Mouse (Mus musculus) embryonic facial prominence, embryonic 14.5 days (tissue): Measurements from ENCODE around the gene Snf8. TPM values are rescaled to one million over a fixed set of nuclear protein-coding genes. Genes with fewer than 3 reads are reported as not detected.

ENCODE experiments used
- ATAC-seq: fragments of 200-750 bp; cut with Nextera tagmentation; 2 replicates; pipeline ENCODE4 v1.8.0; 2017; ENCODE audit warnings: low read depth, moderate number of reproducible peaks, moderate TSS enrichment
- DNase-seq: peaks from one replicate; pipeline ENCODE4 v3.0.0-alpha.2; 2015; ENCODE audit warnings: low spot score
- H3K27ac ChIP-seq: fragments of 300-500 bp; sonication (generic); replicated peaks from 2 replicates; pipeline ENCODE4 v1.5.1; 2014; ENCODE audit warnings: low read depth, mild to moderate bottlenecking, low read length, moderate library complexity
- H3K27me3 ChIP-seq: fragments of 300-500 bp; sonication (generic); replicated peaks from 2 replicates; pipeline ENCODE4 v1.6.1; 2014; ENCODE audit warnings: low read length; ENCODE audit not compliant: control insufficient read depth, insufficient read depth
- H3K36me3 ChIP-seq: fragments of 300-500 bp; sonication (generic); 2 replicates; pipeline ENCODE4 v1.6.1; 2014; ENCODE audit warnings: low read length, mixed read lengths; ENCODE audit not compliant: control insufficient read depth, insufficient read depth
- H3K4me1 ChIP-seq: fragments of 300-500 bp; sonication (generic); 2 replicates; pipeline ENCODE4 v1.6.1; 2014; ENCODE audit warnings: antibody characterized with exemption, low read length; ENCODE audit not compliant: control insufficient read depth, insufficient read depth
- H3K4me2 ChIP-seq: fragments of 300-500 bp; sonication (generic); 2 replicates; pipeline ENCODE4 v1.6.1; 2014; ENCODE audit warnings: low read depth, mild to moderate bottlenecking, low read length, moderate library complexity, mixed read lengths
- H3K4me3 ChIP-seq: fragments of 300-500 bp; sonication (generic); 2 replicates; pipeline ENCODE4 v1.5.1; 2014; ENCODE audit warnings: low read depth, mild to moderate bottlenecking, low read length
- H3K9ac ChIP-seq: fragments of 300-500 bp; sonication (generic); 2 replicates; pipeline ENCODE4 v1.6.1; 2014; ENCODE audit warnings: low read depth, mild to moderate bottlenecking, low read length, moderate library complexity, mixed read lengths
- H3K9me3 ChIP-seq: fragments of 300-500 bp; sonication (generic); 2 replicates; pipeline ENCODE4 v1.6.1; 2016; ENCODE audit warnings: low read length; ENCODE audit not compliant: control insufficient read depth
- WGBS: fragments of 180-500 bp; shearing (Covaris S2); extraction: QIAGEN DNeasy Blood & Tissue Kit; methylation state at CpG from one replicate; pipeline ENCODE4 v1.1.7; 2014; 5-methylcytosine and 5-hydroxymethylcytosine counted together
- polyA plus RNA-seq: library from polyadenylated mRNA; unstranded; fragments of >200 nt; fragmentation: Nextera tagmentation; extraction: Ambion mirVana; gene quantifications from 2 replicates; pipeline ENCODE4 v1.2.1, GENCODE M21; 2014

Gene Snf8
- polyA plus RNA-seq, 1 experiment from 2014 or later = 33.4 TPM

DNA sequence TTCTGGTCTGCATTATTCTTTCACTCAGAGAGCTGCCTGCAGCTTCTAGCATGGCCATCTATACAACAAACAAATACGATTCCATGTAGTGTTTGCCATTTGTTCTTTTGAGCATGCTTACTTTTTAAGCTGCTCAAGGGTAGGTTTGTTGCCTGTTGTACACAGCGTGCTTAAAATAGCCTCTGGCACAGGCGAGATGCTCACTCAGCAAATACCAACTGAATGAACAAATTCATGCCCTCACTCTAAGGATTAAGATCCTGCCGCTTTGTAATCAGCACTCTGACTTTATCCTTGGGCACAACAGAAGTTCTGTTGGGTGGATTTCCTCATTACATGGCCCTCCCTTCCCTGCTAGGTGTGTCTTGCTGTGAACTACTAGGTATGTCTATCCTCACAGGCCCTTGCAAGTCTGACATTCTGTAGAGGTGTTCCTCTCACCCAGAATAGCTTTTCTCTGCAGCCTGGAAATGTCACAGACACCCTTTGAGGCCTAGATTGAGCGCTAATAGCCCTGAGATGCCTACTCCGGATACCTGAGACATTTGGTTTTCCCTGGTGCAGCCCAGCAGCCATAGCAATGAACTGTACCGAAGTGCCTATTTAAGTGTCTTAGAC is 58.1 kb downstream of the Snf8 start:
- H3K4me1 ChIP-seq = no peaks in the 10 kb centered on the region
- H3K4me3 ChIP-seq = no peak overlapping the region
- WGBS = 38% methylated on average over 7 of the region's 7 CpGs
- H3K36me3 ChIP-seq = no peaks in the 10 kb centered on the region
- H3K27ac ChIP-seq = no peak overlapping the region
- peak; percentile 62; the same call in 1 of the 2 replicates for ATAC-seq
- no peak overlapping the region for H3K9ac ChIP-seq
- H3K9me3 ChIP-seq = peaks cover 6% of the 10 kb centered on the region; the same call in 1 of the 2 replicates
- no peak overlapping the region for H3K4me2 ChIP-seq
- DNase-seq = peak; percentile 28
- H3K27me3 ChIP-seq = no peaks in the 10 kb centered on the region

DNA sequence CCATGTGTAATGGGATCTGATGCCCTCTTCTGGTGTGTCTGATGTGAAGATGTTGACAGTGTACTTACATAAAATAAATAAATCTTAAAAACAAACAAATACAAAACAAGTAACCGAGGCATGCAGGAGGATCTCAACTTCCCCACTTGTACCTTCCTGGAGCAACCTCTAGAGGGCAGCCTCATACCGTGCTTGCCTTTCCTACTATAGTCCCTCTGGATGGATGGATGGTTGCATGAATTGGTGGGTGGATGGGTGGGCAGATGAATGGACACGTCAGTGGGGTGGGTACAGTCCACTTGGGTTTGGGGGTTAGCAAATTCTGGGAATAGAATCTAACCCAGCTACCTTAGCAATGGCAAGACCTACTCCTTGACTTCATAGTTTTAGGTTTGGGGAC is 58.7 kb downstream of the Snf8 start:
- Histone ChIP-seq H3K4me1 (no peaks in the 10 kb centered on the region), H3K27ac (no peak overlapping the region), H3K9ac (no peak overlapping the region), H3K4me3 (no peak overlapping the region), H3K36me3 (no peaks in the 10 kb centered on the region), H3K27me3 (no peaks in the 10 kb centered on the region), H3K4me2 (no peak overlapping the region), H3K9me3 (no peaks in the 10 kb centered on the region; the same call in 1 of the 2 replicates)
- 11% methylated on average over 3 of the region's 3 CpGs for WGBS
- ATAC-seq = peak; percentile 68; the same call in 1 of the 2 replicates
- peak; percentile 27 for DNase-seq

Other genes with a start within 250 kb of the Snf8 start
- gene Phospho1, start 210.4 kb upstream of the Snf8 start, polyA plus RNA-seq = 7.5 and 14.9 TPM in 2 replicates
- gene Gngt2, start 197.7 kb upstream of the Snf8 start, polyA plus RNA-seq = 15.0 and 16.2 TPM in 2 replicates
- gene Abi3, start 192.4 kb upstream of the Snf8 start, polyA plus RNA-seq = 3.9 and 5.1 TPM in 2 replicates
- gene B4galnt2, start 120.0 kb upstream of the Snf8 start, polyA plus RNA-seq = not detected in 2 replicates
- 19.9 and 31.4 TPM in 2 replicates for gene Igf2bp1, start 28.9 kb upstream of the Snf8 start, polyA plus RNA-seq
- not detected in 2 replicates for gene Gip, start 10.3 kb upstream of the Snf8 start, polyA plus RNA-seq
- 39.5 and 40.6 TPM in 2 replicates for gene Ube2z, start 30.5 kb downstream of the Snf8 start, polyA plus RNA-seq
- gene Atp5g1, start 40.8 kb downstream of the Snf8 start, polyA plus RNA-seq = 764 and 777 TPM in 2 replicates
- 0.47 TPM in 1 of 2 replicates, not detected in the other for gene Calcoco2, start 77.1 kb downstream of the Snf8 start, polyA plus RNA-seq
- 0.30 and 0.96 TPM in 2 replicates for gene Ttll6, start 98.9 kb downstream of the Snf8 start, polyA plus RNA-seq
- not detected in 2 replicates for gene Hoxb13, start 159.4 kb downstream of the Snf8 start, polyA plus RNA-seq
- gene Hoxb9, start 236.6 kb downstream of the Snf8 start, polyA plus RNA-seq = 0.10 TPM in 1 of 2 replicates, not detected in the other
- not detected in 2 replicates for gene Hoxb8, start 247.0 kb downstream of the Snf8 start, polyA plus RNA-seq